Mouse (Mus musculus) v-Abl transformed pro-B cells (cell line): ENCODE measurements around the gene Lypd9.
"Not testable (repeated sequence)": the region's sequence is repeated elsewhere in the genome, so short reads cannot be mapped to it uniquely, and the experiment has no call there.

Experiments used
- in situ Hi-C, 2 experiments: fragments of 400-800 bp; cut with MboI; formaldehyde crosslinking; loops; one replicate each; pipeline ENCODE4 v1.15.1; 2025; ENCODE audit not compliant: unreplicated experiment in 2 of 2

The Lypd9 gene

GRCm38 (mm10) chr11:58452759-58453158 is at the start of gene Lypd9:
TSS of gene Lypd9 (minus strand) at chr11:58452923.
- in situ Hi-C loops = no loop called here

- in situ Hi-C loops = not testable (repeated sequence)
Observed at GRCm38 (mm10) chr11:58502472-58502871, 49.7 kb upstream of the Lypd9 start, which contains the start of gene Olfr331. TSS of gene Olfr331 (minus strand) at chr11:58502572.

GRCm38 (mm10) chr11:58499290-58499689 is 46.6 kb upstream of the Lypd9 start:
- in situ Hi-C loops = no loop called here

GRCm38 (mm10) chr11:58498761-58499160 is 46.0 kb upstream of the Lypd9 start:
- in situ Hi-C loops = no loop called here

GRCm38 (mm10) chr11:58492455-58492854 is 39.7 kb upstream of the Lypd9 start, which contains the start of gene Olfr332:
TSS of gene Olfr332 (minus strand) at chr11:58492555.
- in situ Hi-C loops = no loop called here

- in situ Hi-C loops = no loop called here
Observed at GRCm38 (mm10) chr11:58462170-58462569, 9.4 kb upstream of the Lypd9 start, which contains the start of gene Olfr30. TSS of gene Olfr30 (minus strand) at chr11:58462270.

- in situ Hi-C loops = no loop called here
Observed at GRCm38 (mm10) chr11:58453592-58453991, 869 bp upstream of the Lypd9 start.

GRCm38 (mm10) chr11:58437866-58438265 is 14.9 kb downstream of the Lypd9 start:
- in situ Hi-C loops = no loop called here

GRCm38 (mm10) chr11:58432259-58432658 is 20.5 kb downstream of the Lypd9 start, which contains the start of gene Gm12253:
TSS of gene Gm12253 (plus strand) at chr11:58432559.
- in situ Hi-C loops = no loop called here

- in situ Hi-C loops = loop anchor here (25.0 kb wide), 4 partner anchors 591 to 866 kb away; partner anchors contain the start of gene Wnt3a (in 1 of the 2)
Observed at GRCm38 (mm10) chr11:58420815-58421214, 31.9 kb downstream of the Lypd9 start, which contains the start of gene 1810065E05Rik. TSS of gene 1810065E05Rik (plus strand) at chr11:58421111.

GRCm38 (mm10) chr11:58418336-58418735 is 34.4 kb downstream of the Lypd9 start:
- in situ Hi-C loops = loop anchor here (25.0 kb wide), 4 partner anchors 594 to 869 kb away; partner anchors contain the start of gene Wnt3a (in 1 of the 2)

- in situ Hi-C loops = loop anchor here (25.0 kb wide), 4 partner anchors 604 to 879 kb away; partner anchors contain the start of gene Wnt3a (in 1 of the 2)
Observed at GRCm38 (mm10) chr11:58408066-58408465, 44.7 kb downstream of the Lypd9 start.

- in situ Hi-C loops = loop anchor here (25.0 kb wide), 4 partner anchors 612 to 887 kb away; partner anchors contain the start of gene Wnt3a (in 1 of the 2)
Observed at GRCm38 (mm10) chr11:58400655-58401054, 52.1 kb downstream of the Lypd9 start.

- in situ Hi-C loops = loop anchor here (25.0 kb wide), 4 partner anchors 612 to 887 kb away; partner anchors contain the start of gene Wnt3a (in 1 of the 2)
Observed at GRCm38 (mm10) chr11:58399985-58400645, 52.6 kb downstream of the Lypd9 start.
